Mouse (Mus musculus): Measurements from ENCODE around the gene Rab24.

DNA sequence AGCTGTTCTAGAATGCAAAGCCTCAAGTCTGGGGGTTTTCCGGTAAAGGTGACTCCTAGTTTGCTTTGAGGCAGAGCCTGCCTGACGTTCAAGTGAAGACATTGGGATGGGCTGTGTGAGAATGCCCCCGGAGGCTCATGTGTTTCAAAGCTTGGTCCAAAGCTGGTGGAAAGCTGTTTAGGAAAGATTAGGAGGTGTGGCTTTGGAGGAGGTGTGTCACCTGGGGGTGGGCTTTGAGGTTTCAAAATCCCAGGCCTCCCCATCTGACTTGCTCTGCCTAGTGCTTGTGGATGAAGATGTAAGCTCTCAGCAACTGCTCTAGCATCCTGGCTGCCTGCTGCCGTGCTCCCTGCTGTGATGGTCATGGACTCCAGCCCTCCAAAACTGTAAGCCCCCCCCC lies 14.0 kb upstream of the Rab24 start:
- TF ChIP-seq CTCF (IDR thresholded peaks at IDR 0.05; ENCODE audit: low read depth) (no peak), EP300 (optimal IDR thresholded peaks at IDR 0.05) (no peak)
